ENCODE assay signal across 19 mouse cellular contexts in the genomic region with DNA sequence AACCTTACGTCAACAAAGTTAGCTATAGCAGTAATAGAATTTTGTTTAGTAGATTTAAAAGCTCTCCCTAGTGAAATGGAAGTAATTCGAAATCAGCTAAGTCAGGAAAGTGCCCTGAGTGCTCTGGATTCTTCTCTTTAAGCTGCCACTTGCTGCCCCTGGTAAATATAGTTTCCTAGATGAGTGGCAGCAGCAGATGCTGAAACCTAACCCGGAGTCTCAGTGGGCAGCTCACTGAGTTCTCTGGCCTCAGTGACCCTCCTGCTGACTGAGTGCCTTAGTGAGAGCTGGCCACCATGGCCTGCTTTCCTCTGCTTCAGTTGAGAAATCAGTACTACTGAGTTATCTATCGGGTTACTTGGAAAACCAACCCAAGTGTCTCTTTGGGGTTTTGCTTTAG. TPM values are rescaled to one million over a fixed set of nuclear protein-coding genes. Genes with fewer than 3 reads are reported as not detected.
DNase-seq lines count a peak whose midpoint lies in the region; ATAC-seq and TF ChIP-seq lines count a peak whose summit lies in the region.
"Had no signal": no experiment of that assay in that cellular context is flagged by ENCODE, and none has a peak within 500 bp of the region (broad histone marks: within the 10 kb centered on the region; RNA-seq: fewer than 3 reads in every experiment).

No protein-coding gene starts in this region.

- no peaks in the 10 kb centered on the region for H3K27me3 ChIP-seq in heart, adult 2 months (ENCODE audit: control insufficient read depth, insufficient read depth, low read length)
- no peaks in the 10 kb centered on the region for H3K27me3 ChIP-seq in limb, embryonic 11.5 days (ENCODE audit: control insufficient read depth, insufficient read depth, low read length)
- H3K27me3 ChIP-seq in limb, embryonic 10.5 days (ENCODE audit: low read depth, poor library complexity, severe bottlenecking), result no peaks in the 10 kb centered on the region
- H3K27me3 ChIP-seq: liver, embryonic 12.5 days had no signal

- intact Hi-C loops in heart, adult 2 months (cut with DNase I), result loop anchor here (5.0 kb wide), 1 partner anchor 35 kb away; no protein-coding TSS in a partner anchor
- intact Hi-C loops in gastrocnemius, postnatal 36 days (cut with DNase I), result no loop called here

- H3K9ac ChIP-seq in heart, adult 2 months (ENCODE audit: low read depth, low read length), result no peak overlapping the region
- no peak overlapping the region for H3K9ac ChIP-seq in limb, embryonic 11.5 days (ENCODE audit: low read length)
- H3K9ac ChIP-seq: forebrain, embryonic 13.5 days; liver, embryonic 12.5 days; lung, embryonic 14.5 days; midbrain, embryonic 13.5 days had no signal

- TF ChIP-seq CTCF in heart, adult 2 months (IDR thresholded peaks at IDR 0.05), result no peak

- H3K27ac ChIP-seq in heart, adult 2 months, result peak overlapping the region; percentile 26
- no peak overlapping the region for H3K27ac ChIP-seq in limb, embryonic 11.5 days (replicated peaks; ENCODE audit: low read depth, low read length)
- H3K27ac ChIP-seq in limb, embryonic 10.5 days, result no peak overlapping the region
- H3K27ac ChIP-seq: forebrain, embryonic 13.5 days; liver, embryonic 12.5 days; macrophage; midbrain, embryonic 13.5 days had no signal

- H3K4me2 ChIP-seq in limb, embryonic 11.5 days (ENCODE audit: low read depth, severe bottlenecking), result no peak overlapping the region
- H3K4me2 ChIP-seq: forebrain, embryonic 13.5 days; liver, embryonic 12.5 days; lung, embryonic 14.5 days; midbrain, embryonic 13.5 days had no signal

- TF ChIP-seq EP300 in heart, adult 2 months (IDR thresholded peaks at IDR 0.05; ENCODE audit: insufficient read depth, low read depth, low read length), result no peak

- H3K36me3 ChIP-seq in heart, adult 2 months (ENCODE audit: control insufficient read depth, insufficient read depth, low read length), result peaks cover 2% of the 10 kb centered on the region; the same call in 1 of the 2 replicates
- no peaks in the 10 kb centered on the region for H3K36me3 ChIP-seq in limb, embryonic 11.5 days (ENCODE audit: control insufficient read depth, insufficient read depth, low read length)
- no peaks in the 10 kb centered on the region for H3K36me3 ChIP-seq in limb, embryonic 10.5 days
- H3K36me3 ChIP-seq: liver, embryonic 12.5 days; midbrain, embryonic 13.5 days had no signal

- peak; percentile 44; the same call in 1 of the 2 replicates for ATAC-seq in limb, embryonic 11.5 days (ENCODE audit: insufficient number of reproducible peaks, low FRiP score, low TSS enrichment, low read depth)
- ATAC-seq: forebrain, embryonic 13.5 days; liver, embryonic 12.5 days; midbrain, embryonic 13.5 days had no signal

- no peaks in the 10 kb centered on the region for H3K79me2 ChIP-seq in heart, adult 2 months (replicated peaks; ENCODE audit: control insufficient read depth, insufficient read depth, low read length)

- WGBS in heart, adult 2 months, result 59% methylated on average over 4 of the region's 4 CpGs
- WGBS in limb, embryonic 11.5 days, result 84% methylated on average over 4 of the region's 4 CpGs
- 85% methylated on average over 4 of the region's 4 CpGs for WGBS in limb, embryonic 10.5 days

- no peak overlapping the region for H3K4me3 ChIP-seq in heart, adult 2 months
- H3K4me3 ChIP-seq in limb, embryonic 11.5 days (ENCODE audit: low read depth, low read length), result no peak overlapping the region
- H3K4me3 ChIP-seq in limb, embryonic 10.5 days, result no peak overlapping the region
- H3K4me3 ChIP-seq: forebrain, embryonic 13.5 days; liver, embryonic 12.5 days; midbrain, embryonic 13.5 days had no signal

- H3K9me3 ChIP-seq in limb, embryonic 11.5 days (ENCODE audit: control insufficient read depth, low read length), result no peaks in the 10 kb centered on the region
- H3K9me3 ChIP-seq in limb, embryonic 10.5 days (replicated peaks), result no peaks in the 10 kb centered on the region
- H3K9me3 ChIP-seq: forebrain, embryonic 13.5 days; liver, embryonic 12.5 days; midbrain, embryonic 13.5 days had no signal

- no peak for TF ChIP-seq POLR2A in heart, adult 2 months (IDR thresholded peaks at IDR 0.05; ENCODE audit: insufficient read depth, low read depth, low read length)

- DNase-seq in heart, adult 2 months, result no peak
- DNase-seq in heart, adult 8-10 months (ENCODE audit: low spot score), result no peak
- DNase-seq in limb, embryonic 11.5 days (ENCODE audit: low spot score), result no peak
- no peak for DNase-seq in limb, embryonic 10.5 days (ENCODE audit: low spot score)
- peak; percentile 27 to 56 for DNase-seq in gastrocnemius, postnatal 36 days
- DNase-seq in urinary bladder, postnatal 25 days (ENCODE audit: low spot score), result no peak
- no peak for DNase-seq in thymus, postnatal 10 days (ENCODE audit: low spot score in 2 of 2)
- no peak for DNase-seq in cerebellum, adult 8-10 months
- DNase-seq: adrenal gland, postnatal 10 days; cerebellum, adult 18-20 months; kidney, adult 2 months; kidney, postnatal 36 days; lung, embryonic 14.5 days; retina, postnatal 1 day; thymus, postnatal 4 days had no signal

- peaks cover 2% of the 10 kb centered on the region for H3K4me1 ChIP-seq in heart, adult 2 months (ENCODE audit: control insufficient read depth, insufficient read depth, low read length)
- no peaks in the 10 kb centered on the region for H3K4me1 ChIP-seq in limb, embryonic 11.5 days (ENCODE audit: control insufficient read depth, insufficient read depth, low read length)
- H3K4me1 ChIP-seq in limb, embryonic 10.5 days, result no peaks in the 10 kb centered on the region
- H3K4me1 ChIP-seq: forebrain, embryonic 13.5 days; liver, embryonic 12.5 days; midbrain, embryonic 13.5 days had no signal

RNA-seq across cellular contexts. Expression of gene Cacna2d1, which starts 37.3 kb away (rescaled TPM):
- 10 to 100 TPM; 81.9 to 90.3 TPM for total RNA-seq in heart, adult 2 months (2021)
- 26.8 and 59.6 TPM in 2 replicates for polyA plus RNA-seq in heart, adult 2 months (2012; rRNA removed)
- 100 to 1,000 TPM in 1 of 4 experiments, 10 to 100 TPM in 3; 80.2 to 106 (median 94.4) TPM for total RNA-seq in heart, adult 8-10 months (2022)
- 9.5 and 10.9 TPM in 2 replicates for polyA plus RNA-seq in limb, embryonic 11.5 days (2014; fragmentation: Nextera tagmentation; extraction: Ambion mirVana)
- polyA plus RNA-seq in limb, embryonic 10.5 days (2016; fragmentation: Nextera tagmentation; extraction: Ambion mirVana), result 4.9 and 7.0 TPM in 2 replicates
- total RNA-seq in gastrocnemius, postnatal 36 days (2021), result 100 to 1,000 TPM; 267 to 304 TPM
- polyA plus RNA-seq: macrophage had no signal

Comparison
In these comparisons a context has a peak if more than half of its experiments do, and no peak if none do; other contexts are left out.
1. DNase-seq: peak in gastrocnemius, postnatal 36 days (2 of 2); none in heart, adult 2 months (0 of 2), heart, adult 8-10 months (single experiment), limb, embryonic 11.5 days (single experiment), limb, embryonic 10.5 days (single experiment), urinary bladder, postnatal 25 days (single experiment), thymus, postnatal 10 days (0 of 2) and cerebellum, adult 8-10 months (single experiment).